Mouse (Mus musculus): ENCODE measurements around the gene Dph1. TPM values are rescaled to one million over a fixed set of nuclear protein-coding genes. Genes with fewer than 3 reads are reported as not detected.

The Dph1 gene
- polyA plus RNA-seq, 1 experiment from 2014 or later, result 14.9 TPM

DNA sequence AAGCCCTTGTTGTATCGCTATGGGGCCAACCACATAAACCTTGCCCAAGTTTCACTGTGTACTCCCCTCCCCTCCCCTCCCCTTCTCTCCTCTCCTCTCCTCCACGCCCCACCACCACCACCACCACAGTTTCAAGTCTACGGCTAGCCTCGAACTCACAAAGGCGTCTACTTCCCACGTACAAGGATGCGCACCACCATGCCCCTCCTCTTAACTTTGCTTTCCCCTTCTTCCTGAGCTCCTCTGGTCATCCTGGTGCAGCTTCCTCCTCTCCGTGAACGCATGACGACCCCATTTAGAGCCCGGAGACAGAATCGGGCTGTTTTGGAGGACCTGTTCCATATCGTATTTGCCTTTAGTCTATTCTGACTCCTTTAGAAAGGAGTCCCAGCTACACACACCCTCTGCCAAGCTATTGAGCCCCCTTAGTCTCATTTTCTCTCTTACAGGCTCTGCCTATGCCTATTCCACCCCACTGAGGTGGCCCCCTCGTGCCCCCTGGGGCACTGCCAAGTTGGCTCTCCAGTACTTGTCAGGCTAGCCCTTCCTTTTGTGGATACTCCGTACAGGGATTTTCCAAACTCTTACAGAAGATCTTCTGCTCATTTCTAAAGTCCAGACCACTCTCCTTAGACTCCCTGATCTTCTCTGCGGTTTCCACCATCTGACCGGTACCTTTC is 19.7 kb downstream of the Dph1 start:
- H3K27me3 ChIP-seq, result peaks cover 74% of the 10 kb centered on the region
- peaks cover 74% of the 10 kb centered on the region for H3K4me1 ChIP-seq (replicated peaks)
- H3K4me2 ChIP-seq (replicated peaks), result peak overlapping the region; percentile 75
- no peaks in the 10 kb centered on the region for H3K9me3 ChIP-seq
- no peaks in the 10 kb centered on the region for H3K36me3 ChIP-seq
- peak overlapping the region; percentile 66 for H3K4me3 ChIP-seq (replicated peaks)
- ATAC-seq, result no peak
- 4% methylated on average over 17 of the region's 17 CpGs for WGBS
- H3K9ac ChIP-seq (replicated peaks), result no peak overlapping the region
- no peak overlapping the region for H3K27ac ChIP-seq

DNA sequence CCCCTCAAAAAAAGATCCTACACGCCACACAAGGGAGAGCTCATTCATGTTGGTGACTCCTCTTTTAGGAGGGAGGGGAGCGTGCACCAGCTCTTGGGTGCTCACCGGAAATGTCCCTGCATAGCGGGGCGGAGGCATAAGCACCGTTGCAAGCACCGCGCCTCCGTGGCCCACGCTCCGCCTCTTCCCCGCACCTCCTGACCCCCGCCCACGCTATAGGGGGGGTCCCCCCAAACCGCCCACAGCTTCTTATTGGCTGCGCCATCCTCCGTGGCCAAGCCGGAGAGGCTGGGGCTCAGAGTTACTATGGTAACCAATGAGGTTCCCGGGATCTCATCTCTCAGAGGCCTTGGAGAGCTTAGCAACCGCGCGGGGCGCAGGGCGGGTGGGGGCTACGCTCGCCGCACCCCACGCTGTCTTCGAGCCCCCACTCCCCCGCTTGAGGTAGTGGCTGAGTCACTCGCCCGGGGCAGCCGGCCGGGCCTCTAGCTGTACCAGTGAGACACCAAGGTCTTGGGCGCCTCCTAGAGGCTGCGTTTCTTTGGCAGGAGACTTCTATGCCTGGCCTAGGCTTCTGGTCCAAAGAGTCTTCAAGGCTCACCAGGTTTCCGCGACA is 20.8 kb downstream of the Dph1 start:
- peaks cover 85% of the 10 kb centered on the region for H3K4me1 ChIP-seq (replicated peaks)
- H3K4me2 ChIP-seq (replicated peaks), result peak overlapping the region; percentile 75
- H3K27ac ChIP-seq, result 0 out of 2 replicates have a peak overlapping the region, but pooled peaks have one; percentile 51
- no peaks in the 10 kb centered on the region for H3K9me3 ChIP-seq
- under 1% methylated on average over 38 of the region's 38 CpGs for WGBS
- peak overlapping the region; percentile 48 for H3K4me3 ChIP-seq (replicated peaks)
- peaks cover 77% of the 10 kb centered on the region for H3K27me3 ChIP-seq
- peak; percentile 57 for ATAC-seq
- peak overlapping the region; percentile 44; the same call in 1 of the 2 replicates for H3K9ac ChIP-seq (replicated peaks)
- H3K36me3 ChIP-seq, result no peaks in the 10 kb centered on the region

DNA sequence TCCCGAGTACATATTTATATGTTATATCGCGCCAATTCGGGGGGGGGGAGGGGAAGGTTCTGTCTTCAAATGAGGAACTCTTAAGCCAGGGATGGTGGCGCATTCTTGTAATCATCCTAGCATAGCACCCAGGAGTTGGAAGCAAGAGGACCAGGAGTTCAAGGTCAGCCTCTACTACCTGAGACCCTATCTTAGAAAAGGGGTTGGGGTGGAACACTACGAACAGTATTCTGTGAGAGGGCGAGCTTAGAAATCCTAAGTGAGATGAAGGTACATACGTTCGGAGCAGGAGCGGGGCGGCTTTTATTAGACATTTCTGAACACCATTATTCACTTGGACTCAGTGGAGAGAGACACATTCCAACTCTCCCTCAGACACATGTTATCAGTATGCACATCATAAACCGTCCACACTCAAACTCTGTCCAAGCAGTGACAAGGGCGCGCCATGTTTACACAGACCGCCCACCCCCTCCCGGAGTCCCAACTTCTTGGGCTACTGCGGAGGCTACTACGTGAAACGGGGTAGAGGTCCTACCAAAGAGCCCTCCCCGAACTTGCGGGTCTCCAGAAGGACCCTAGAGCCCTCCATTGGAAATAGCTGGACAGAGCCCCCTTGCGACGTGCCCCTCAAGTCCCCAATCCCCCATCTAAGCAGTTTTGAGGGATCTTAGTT is 21.5 kb downstream of the Dph1 start, which contains the start of gene Hic1:
Hic1 (minus strand) TSS at position 115 of the 676 bp plus-strand sequence.
- ATAC-seq, result no peak
- Histone ChIP-seq H3K27me3 (peaks cover 81% of the 10 kb centered on the region), H3K4me3 (replicated peaks) (peak within 1 kb of the TSS; percentile 48), H3K4me2 (replicated peaks) (peak within 1 kb of the TSS; percentile 75), H3K36me3 (no peaks in the 10 kb centered on the region), H3K4me1 (replicated peaks) (peaks cover 85% of the 10 kb centered on the region), H3K9me3 (no peaks in the 10 kb centered on the region), H3K27ac (0 out of 2 replicates have a peak within 1 kb of the TSS, but pooled peaks have one; percentile 51), H3K9ac (replicated peaks) (peak within 1 kb of the TSS; percentile 62)
- WGBS, result 6% methylated on average over 23 of the region's 23 CpGs

DNA sequence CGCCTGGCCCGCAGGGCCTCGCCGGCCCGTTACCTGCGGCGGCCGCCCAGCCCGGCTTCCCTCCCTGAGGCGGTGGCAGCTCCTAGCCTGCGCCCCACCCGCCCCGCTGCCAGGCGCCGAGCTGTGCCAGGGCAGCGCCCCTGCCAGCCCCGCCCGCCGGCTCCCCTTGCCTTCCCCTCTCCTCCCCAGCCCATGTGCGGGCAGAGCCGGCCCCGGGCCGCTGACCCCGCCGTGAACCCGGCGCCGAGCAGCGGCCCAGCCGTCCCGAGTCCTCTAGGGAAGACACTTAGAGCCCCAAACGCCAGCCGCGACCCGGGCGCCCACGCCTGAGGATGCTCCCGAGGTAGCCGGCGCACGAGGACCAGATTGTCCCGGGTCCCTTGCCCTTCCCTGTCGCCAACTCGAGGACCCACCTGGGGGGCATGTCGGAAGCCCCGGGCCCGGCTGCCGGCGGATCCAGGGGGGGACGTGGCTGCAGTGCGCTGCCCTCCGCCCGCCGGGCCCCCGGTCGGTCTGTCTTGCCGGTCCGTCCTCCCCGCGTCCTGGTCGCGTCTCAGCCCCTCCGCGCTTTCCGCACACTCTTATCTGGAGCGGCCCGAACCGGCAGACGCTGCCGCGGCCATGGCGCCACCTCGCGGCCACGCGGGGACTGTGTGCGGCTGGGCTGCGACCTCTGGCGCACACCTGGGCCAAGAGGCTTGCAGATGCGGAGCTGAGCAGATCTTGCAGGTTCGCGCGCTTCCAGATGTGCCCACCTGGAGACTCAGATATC is 22.3 kb downstream of the Dph1 start:
- no peaks in the 10 kb centered on the region for H3K9me3 ChIP-seq
- H3K27me3 ChIP-seq, result peaks cover 89% of the 10 kb centered on the region
- peak overlapping the region; percentile 62 for H3K9ac ChIP-seq (replicated peaks)
- H3K4me2 ChIP-seq (replicated peaks), result peak overlapping the region; percentile 75
- WGBS, result under 1% methylated on average over 81 of the region's 83 CpGs
- H3K4me3 ChIP-seq (replicated peaks), result peak overlapping the region; percentile 48
- peak; percentile 25; the same call in 1 of the 2 replicates for ATAC-seq
- H3K36me3 ChIP-seq, result no peaks in the 10 kb centered on the region
- peaks cover 79% of the 10 kb centered on the region for H3K4me1 ChIP-seq (replicated peaks)
- H3K27ac ChIP-seq, result no peak overlapping the region

DNA sequence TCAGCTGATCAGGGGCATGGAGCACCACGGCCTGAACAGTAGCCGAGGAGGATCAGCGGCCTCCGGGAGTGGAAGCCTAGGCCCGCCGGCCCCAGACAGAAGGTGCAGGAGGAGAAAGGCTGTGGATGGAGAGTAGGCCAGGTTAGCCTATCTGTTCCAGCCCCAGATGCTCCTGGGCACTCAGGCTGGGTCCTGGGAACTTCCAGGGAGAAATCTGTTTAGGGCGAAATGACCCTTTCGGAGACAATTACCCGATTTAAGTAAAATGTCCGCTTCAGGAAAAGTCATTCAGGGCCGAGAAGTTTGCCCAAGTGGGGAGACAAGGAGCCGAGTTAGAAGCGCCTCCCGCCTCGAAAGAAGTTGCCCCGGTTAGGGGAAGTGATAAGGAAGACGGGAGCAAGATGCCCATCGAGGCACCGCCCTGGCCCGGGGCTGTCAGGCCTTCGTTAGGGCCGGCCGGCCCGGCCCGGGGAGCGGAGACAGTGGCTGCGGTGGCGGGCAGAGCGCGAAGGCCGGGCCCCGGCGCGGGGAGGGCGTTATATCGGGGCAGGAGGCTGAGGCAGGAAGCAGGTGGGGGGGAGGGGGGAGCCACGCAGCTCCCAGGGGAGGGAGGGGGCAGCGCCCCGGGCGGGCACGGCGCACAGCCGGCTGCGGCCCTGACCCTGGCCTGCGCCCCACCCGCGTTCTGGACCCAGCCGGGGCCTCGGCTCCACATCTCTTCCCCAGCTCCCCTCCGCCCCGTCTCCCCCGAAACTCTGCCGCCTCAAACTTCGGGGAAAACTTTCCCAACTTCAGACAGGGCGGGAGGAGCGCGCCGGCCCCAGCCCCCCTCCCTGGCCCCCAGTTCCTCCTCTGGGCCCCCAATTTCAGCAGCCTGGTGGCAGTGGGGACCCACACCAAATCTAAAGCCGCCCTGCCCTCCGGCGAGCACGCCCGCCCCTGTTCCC is 23.1 kb downstream of the Dph1 start:
- H3K9ac ChIP-seq (replicated peaks), result peak overlapping the region; percentile 62
- H3K27me3 ChIP-seq, result peaks cover 94% of the 10 kb centered on the region
- peaks cover 74% of the 10 kb centered on the region for H3K4me1 ChIP-seq (replicated peaks)
- WGBS, result 2% methylated on average over 49 of the region's 63 CpGs
- peak overlapping the region; percentile 75 for H3K4me2 ChIP-seq (replicated peaks)
- no peak overlapping the region for H3K27ac ChIP-seq
- peak overlapping the region; percentile 48 for H3K4me3 ChIP-seq (replicated peaks)
- ATAC-seq, result no peak
- H3K36me3 ChIP-seq, result peaks cover 8% of the 10 kb centered on the region
- no peaks in the 10 kb centered on the region for H3K9me3 ChIP-seq

DNA sequence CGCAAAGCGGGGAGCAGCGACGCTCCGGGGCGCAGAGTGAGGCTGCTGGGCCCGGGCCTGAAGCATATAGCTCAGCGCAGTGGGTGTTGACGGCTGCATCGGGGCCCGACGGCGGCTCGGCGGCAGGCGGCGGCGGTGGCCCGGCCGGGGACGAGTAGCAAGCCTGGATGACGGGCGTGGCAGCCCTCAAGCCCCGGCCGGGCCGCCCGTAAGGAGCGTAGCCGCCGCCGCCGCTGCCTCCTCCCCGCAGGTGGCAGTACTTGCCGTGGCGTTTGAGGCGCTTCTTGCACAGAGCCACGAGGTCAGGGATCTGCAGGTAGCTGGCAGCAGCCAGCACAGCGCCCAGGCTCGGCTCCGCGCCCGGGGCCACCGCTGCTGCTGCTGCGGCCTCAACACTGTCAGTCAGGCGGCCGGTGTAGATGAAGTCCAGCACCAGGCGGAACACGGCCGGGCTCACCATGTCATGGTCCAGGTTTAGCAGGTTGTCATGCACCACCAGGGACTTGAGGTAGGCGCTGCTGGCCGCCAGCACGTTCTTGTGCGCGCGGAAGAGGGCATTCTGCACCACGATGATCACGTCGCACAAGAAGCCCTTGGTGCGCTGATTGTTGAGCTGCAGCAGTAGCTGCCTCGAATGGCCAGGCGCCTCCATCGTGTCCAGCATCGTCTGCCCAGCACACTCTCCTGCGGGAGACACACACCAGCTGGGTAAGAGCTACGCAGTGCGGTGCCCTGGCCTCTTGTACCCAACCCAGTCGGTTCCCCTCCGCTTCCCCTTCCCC is 24.0 kb downstream of the Dph1 start:
- Histone ChIP-seq H3K27ac (no peak overlapping the region), H3K4me1 (replicated peaks) (peaks cover 67% of the 10 kb centered on the region), H3K27me3 (peaks cover 90% of the 10 kb centered on the region), H3K4me3 (replicated peaks) (peak overlapping the region; percentile 48), H3K4me2 (replicated peaks) (peak overlapping the region; percentile 75), H3K9ac (replicated peaks) (peak overlapping the region; percentile 54), H3K36me3 (peaks cover 14% of the 10 kb centered on the region), H3K9me3 (no peaks in the 10 kb centered on the region)
- 2% methylated on average over 66 of the region's 68 CpGs for WGBS
- no peak for ATAC-seq

DNA sequence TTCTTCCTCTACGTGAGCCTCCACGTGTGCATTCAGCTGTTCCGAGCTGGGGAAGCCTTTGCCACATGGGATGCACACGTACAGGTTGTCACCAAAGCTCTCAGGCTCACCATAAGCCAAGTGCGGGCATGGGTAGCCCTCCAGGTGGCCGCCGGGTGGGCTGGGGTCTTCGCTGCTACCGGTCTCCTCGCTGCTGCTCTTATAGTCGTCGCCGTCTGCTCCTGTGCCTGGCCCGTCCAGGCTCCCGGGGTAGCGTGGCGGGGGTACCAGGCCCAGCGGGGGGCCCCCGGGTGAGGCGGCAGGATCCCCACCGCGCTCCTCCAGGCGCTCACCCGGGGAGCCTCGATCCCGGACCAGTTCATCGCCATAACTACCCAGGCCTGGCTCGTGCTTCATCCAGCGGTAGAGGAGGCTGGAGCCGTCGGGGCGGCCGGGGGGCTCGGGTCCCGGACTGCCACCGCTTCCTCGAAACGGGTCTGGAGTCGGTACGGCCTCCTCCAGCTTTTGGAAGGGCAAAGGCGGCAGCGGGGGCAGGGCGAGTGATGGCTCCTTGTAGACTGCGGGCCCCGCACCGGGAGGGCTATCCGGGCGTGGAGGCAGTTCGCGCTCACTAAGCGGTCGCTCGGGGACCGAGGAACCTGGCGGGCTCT is 24.7 kb downstream of the Dph1 start:
- Histone ChIP-seq H3K36me3 (peaks cover 19% of the 10 kb centered on the region), H3K4me2 (replicated peaks) (peak overlapping the region; percentile 75), H3K4me1 (replicated peaks) (peaks cover 59% of the 10 kb centered on the region), H3K9ac (replicated peaks) (peak overlapping the region; percentile 54), H3K27me3 (peaks cover 82% of the 10 kb centered on the region), H3K27ac (no peak overlapping the region), H3K9me3 (no peaks in the 10 kb centered on the region), H3K4me3 (replicated peaks) (peak overlapping the region; percentile 48)
- WGBS, result 4% methylated on average over 55 of the region's 55 CpGs
- ATAC-seq, result no peak

DNA sequence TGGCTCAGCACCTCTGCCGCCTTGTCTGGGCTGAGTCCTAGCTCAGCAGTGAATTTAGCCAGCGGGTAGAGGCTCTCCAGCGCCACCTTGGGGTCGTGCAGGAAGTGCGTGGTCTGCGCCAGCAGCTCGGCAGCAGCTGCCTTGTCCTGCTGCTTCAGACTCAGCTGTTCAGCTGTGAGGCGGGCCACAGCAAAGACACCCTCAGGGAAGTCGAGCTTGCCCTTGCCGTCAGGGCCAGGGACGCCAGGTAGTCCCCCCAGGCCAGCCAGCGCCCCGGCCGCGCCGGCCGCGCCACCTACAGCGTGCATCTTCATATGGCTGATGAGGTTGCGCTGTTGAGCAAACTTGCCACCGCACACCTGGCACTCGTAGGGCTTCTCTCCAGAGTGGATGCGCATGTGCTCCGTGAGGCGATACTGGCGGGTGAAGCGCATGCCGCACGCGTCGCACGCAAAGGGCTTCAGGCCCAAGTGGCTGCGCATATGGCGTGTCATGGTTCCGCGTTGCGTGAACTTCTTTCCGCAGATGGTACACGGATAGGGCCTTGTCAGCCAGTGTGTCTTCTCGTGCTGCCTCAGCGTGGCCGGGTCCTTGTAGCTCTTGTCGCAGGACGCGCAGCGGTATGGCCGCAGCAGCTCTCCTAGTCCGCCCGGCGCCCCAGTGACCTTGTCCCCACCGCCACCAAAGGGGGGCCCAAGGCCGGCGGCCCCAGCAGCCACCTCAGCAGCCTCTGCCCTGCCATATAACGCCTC is 25.4 kb downstream of the Dph1 start:
- H3K4me2 ChIP-seq (replicated peaks), result peak overlapping the region; percentile 75
- H3K9me3 ChIP-seq, result no peaks in the 10 kb centered on the region
- H3K36me3 ChIP-seq, result peaks cover 25% of the 10 kb centered on the region
- H3K27me3 ChIP-seq, result peaks cover 75% of the 10 kb centered on the region
- peak overlapping the region; percentile 48 for H3K4me3 ChIP-seq (replicated peaks)
- WGBS, result 3% methylated on average over 54 of the region's 54 CpGs
- H3K27ac ChIP-seq, result no peak overlapping the region
- H3K4me1 ChIP-seq (replicated peaks), result peaks cover 52% of the 10 kb centered on the region
- H3K9ac ChIP-seq (replicated peaks), result no peak overlapping the region
- no peak for ATAC-seq

DNA sequence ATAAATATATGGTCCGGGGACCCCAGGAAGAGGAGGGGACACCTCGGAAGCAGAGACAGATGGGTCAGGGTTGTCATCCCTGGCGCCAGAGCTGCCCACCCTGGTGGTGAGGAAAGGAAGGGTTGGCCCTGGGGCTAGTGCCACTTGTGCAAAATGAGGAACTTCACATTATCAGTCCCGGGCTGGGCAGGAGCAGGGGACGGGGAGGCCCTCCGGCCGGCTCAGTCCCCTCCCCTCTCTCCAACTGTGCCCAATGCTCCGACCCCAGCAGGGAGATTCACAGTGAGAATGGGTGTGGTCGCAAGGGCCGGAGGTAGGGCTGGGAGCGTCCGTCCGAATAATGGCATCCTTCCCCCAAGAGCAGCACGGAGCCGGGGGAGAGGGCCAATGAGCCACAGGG is 26.3 kb downstream of the Dph1 start:
- H3K9me3 ChIP-seq, result no peaks in the 10 kb centered on the region
- ATAC-seq, result no peak
- H3K36me3 ChIP-seq, result peaks cover 34% of the 10 kb centered on the region
- H3K4me3 ChIP-seq (replicated peaks), result peak overlapping the region; percentile 48; the same call in 1 of the 2 replicates
- H3K27ac ChIP-seq, result no peak overlapping the region
- H3K27me3 ChIP-seq, result peaks cover 72% of the 10 kb centered on the region
- no peak overlapping the region for H3K9ac ChIP-seq (replicated peaks)
- peaks cover 44% of the 10 kb centered on the region for H3K4me1 ChIP-seq (replicated peaks)
- 15% methylated on average over 13 of the region's 15 CpGs for WGBS
- no peak overlapping the region for H3K4me2 ChIP-seq (replicated peaks)

Data from midbrain, embryonic 13.5 days (tissue).